Mouse (Mus musculus): ENCODE results near the gene Akap13.
A peak's percentile ranks its signal among the peaks of the same experiment; 100 is the strongest.

DNA sequence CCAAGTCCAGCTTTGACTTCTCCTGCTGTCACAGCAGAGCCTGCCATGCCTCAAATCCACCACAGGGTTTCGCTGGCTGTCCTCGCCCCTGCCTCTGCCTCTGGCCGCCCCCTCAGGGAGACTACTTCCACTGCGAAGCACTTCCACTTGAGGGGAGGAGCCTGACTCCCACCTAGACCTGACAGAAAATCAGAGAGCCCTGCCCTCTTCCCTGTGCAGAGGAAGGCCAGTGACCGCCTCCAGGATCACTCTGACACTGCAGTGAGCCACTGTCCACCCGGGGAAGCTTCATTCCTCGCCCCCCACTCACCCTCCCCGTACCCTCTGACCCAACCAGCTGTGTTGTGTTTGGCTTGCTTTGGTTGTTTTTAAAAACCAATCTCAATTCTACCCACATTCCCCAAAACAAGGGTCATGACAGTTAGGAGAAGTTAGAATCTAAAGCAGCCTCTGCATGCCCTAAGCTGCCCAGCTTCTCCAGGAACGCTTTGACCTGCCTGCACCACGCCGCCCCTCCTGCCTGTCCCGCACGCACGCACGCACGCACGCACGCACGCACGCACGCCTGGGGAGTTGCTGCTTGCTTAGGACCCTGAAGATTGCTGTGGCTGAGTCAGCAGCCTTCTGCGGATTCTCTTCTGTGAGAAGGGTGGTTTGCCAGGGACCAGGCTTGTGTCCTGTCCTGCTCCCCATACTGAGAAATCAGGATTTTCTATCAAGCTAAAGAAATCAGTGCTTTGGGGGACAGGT lies 297.3 kb downstream of the Akap13 start:
- TF ChIP-seq CTCF (IDR thresholded peaks at IDR 0.05; ENCODE audit: low read depth): peak; percentile 32
- TF ChIP-seq EP300 (IDR thresholded peaks at IDR 0.05; ENCODE audit: low read depth): no peak
